Mouse (Mus musculus): ENCODE results near the gene Zfp808. TPM values are rescaled to one million over a fixed set of nuclear protein-coding genes. Genes with fewer than 3 reads are reported as not detected.

Gene Zfp808
- 1.2 TPM for polyA plus RNA-seq (2017; shearing (Covaris generic))

GRCm38 (mm10) chr13:62129432-62130171 lies at the start of gene Zfp808:
Zfp808 (plus strand) TSS chr13:62129886.

